In the genomic region with DNA sequence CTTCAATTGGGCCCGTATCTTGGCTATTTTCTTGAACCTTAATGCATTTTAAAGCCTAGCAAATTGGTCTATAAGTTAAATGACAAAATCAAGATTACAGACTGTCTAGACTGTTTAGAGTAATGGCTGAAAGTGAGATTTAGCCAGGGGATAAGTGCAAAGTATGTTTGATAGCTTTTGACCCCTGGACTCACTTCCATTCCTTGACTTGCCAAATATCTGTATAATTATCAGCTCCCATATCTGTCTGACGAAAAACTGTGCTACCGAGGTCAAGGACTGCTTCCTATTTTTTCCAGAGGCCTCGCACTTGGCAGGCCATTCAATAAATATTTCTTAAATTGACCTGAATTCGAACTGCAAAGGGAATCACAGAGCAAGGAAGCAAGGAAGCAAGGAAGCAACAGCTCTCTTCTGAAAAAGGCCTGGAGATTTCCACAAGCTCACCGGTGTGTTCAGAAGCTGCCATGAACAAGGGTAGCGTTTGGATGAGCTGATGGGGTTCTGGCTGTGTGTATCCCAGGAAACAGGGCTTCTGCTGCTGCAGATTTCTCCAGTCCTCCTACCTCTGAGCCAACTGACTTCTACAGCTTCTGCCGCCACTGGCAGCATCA, we compare ENCODE assay signal across 21 mouse cellular contexts.
A peak's percentile ranks its signal among the peaks of the same experiment; 100 is the strongest.
DNase-seq lines count a peak whose midpoint lies in the region; ATAC-seq and TF ChIP-seq lines count a peak whose summit lies in the region.
"Had no signal": no experiment of that assay in that cellular context is flagged by ENCODE, and none has a peak within 500 bp of the region (broad histone marks: within the 10 kb centered on the region; RNA-seq: fewer than 3 reads in every experiment).

No protein-coding gene starts in this region.

- H3K27ac ChIP-seq in forebrain, embryonic 15.5 days (replicated peaks) = 0 out of 2 replicates have a peak overlapping the region, but pooled peaks have one; percentile 31
- H3K27ac ChIP-seq in forebrain, embryonic 14.5 days (ENCODE audit: low read depth, low read length) = no peak overlapping the region
- H3K27ac ChIP-seq in hindbrain, postnatal 0 days = 0 out of 2 replicates have a peak overlapping the region, but pooled peaks have one; percentile 11
- H3K27ac ChIP-seq in hindbrain, embryonic 13.5 days = no peak overlapping the region
- peak overlapping the region; percentile 37 for H3K27ac ChIP-seq in layer of hippocampus, adult 2 months
- H3K27ac ChIP-seq: embryonic facial prominence, embryonic 10.5 days; limb, embryonic 15.5 days; midbrain, embryonic 10.5 days had no signal

- WGBS in forebrain, embryonic 15.5 days = 83% methylated on average over 8 of the region's 8 CpGs
- WGBS in forebrain, embryonic 14.5 days = 88% methylated on average over 8 of the region's 8 CpGs
- 62% methylated on average over 8 of the region's 8 CpGs for WGBS in hindbrain, postnatal 0 days
- 77% methylated on average over 8 of the region's 8 CpGs for WGBS in hindbrain, embryonic 13.5 days

- DNase-seq in forebrain, embryonic 14.5 days (ENCODE audit: low spot score) = no peak
- no peak for DNase-seq in hindbrain, postnatal 0 days (ENCODE audit: low spot score)
- DNase-seq in layer of hippocampus, adult 2 months (ENCODE audit: low spot score in 2 of 2) = peak in 1 of 2 experiments; percentile 35
- DNase-seq in layer of hippocampus, adult 8-10 months (ENCODE audit: low spot score in 2 of 2) = no peak
- peak; percentile 21 to 47 for DNase-seq in kidney, postnatal 36 days
- no peak for DNase-seq in thymus, postnatal 10 days (ENCODE audit: low spot score in 2 of 2)
- DNase-seq: cerebellum, adult 2 months; gastrocnemius, postnatal 25 days; lung, adult 18-20 months; lung, postnatal 4 days; right cerebral cortex, postnatal 25 days had no signal

- no peaks in the 10 kb centered on the region for H3K9me3 ChIP-seq in forebrain, embryonic 15.5 days
- H3K9me3 ChIP-seq in forebrain, embryonic 14.5 days (replicated peaks; ENCODE audit: control insufficient read depth, low read length) = no peaks in the 10 kb centered on the region
- no peaks in the 10 kb centered on the region for H3K9me3 ChIP-seq in hindbrain, postnatal 0 days (ENCODE audit: low read length)
- no peaks in the 10 kb centered on the region for H3K9me3 ChIP-seq in hindbrain, embryonic 13.5 days
- H3K9me3 ChIP-seq: embryonic facial prominence, embryonic 10.5 days; limb, embryonic 15.5 days; midbrain, embryonic 10.5 days; neural tube, embryonic 15.5 days had no signal

- no peak overlapping the region for H3K4me3 ChIP-seq in forebrain, embryonic 15.5 days
- no peak overlapping the region for H3K4me3 ChIP-seq in forebrain, embryonic 14.5 days (ENCODE audit: low read depth, low read length)
- no peak overlapping the region for H3K4me3 ChIP-seq in hindbrain, postnatal 0 days (ENCODE audit: low read length)
- H3K4me3 ChIP-seq in hindbrain, embryonic 13.5 days = no peak overlapping the region
- H3K4me3 ChIP-seq in layer of hippocampus, adult 2 months = no peak overlapping the region
- H3K4me3 ChIP-seq: embryonic facial prominence, embryonic 10.5 days; limb, embryonic 15.5 days; midbrain, embryonic 10.5 days; myocyte; neural tube, embryonic 15.5 days had no signal

- ATAC-seq in forebrain, embryonic 15.5 days (replicated peaks) = no peak
- no peak for ATAC-seq in forebrain, embryonic 14.5 days
- 0 out of 2 replicates have a peak, but pooled peaks have one; percentile 43 for ATAC-seq in hindbrain, postnatal 0 days
- no peak for ATAC-seq in hindbrain, embryonic 13.5 days (ENCODE audit: low FRiP score)
- ATAC-seq: activated CD4-positive, CD25-positive, alpha-beta regulatory T cell, adult 4 months; Patski had no signal

- no peaks in the 10 kb centered on the region for H3K27me3 ChIP-seq in forebrain, embryonic 15.5 days
- H3K27me3 ChIP-seq in forebrain, embryonic 14.5 days (replicated peaks; ENCODE audit: control insufficient read depth, insufficient read depth, low read length) = no peaks in the 10 kb centered on the region
- H3K27me3 ChIP-seq in hindbrain, postnatal 0 days (ENCODE audit: insufficient read depth, low read length) = no peaks in the 10 kb centered on the region
- H3K27me3 ChIP-seq in hindbrain, embryonic 13.5 days = no peaks in the 10 kb centered on the region
- H3K27me3 ChIP-seq: limb, embryonic 15.5 days; neural tube, embryonic 15.5 days; Patski had no signal

- H3K4me2 ChIP-seq in forebrain, embryonic 15.5 days (replicated peaks) = no peak overlapping the region
- H3K4me2 ChIP-seq in forebrain, embryonic 14.5 days (ENCODE audit: low read length) = no peak overlapping the region
- H3K4me2 ChIP-seq in hindbrain, postnatal 0 days (ENCODE audit: low read depth, low read length) = no peak overlapping the region
- H3K4me2 ChIP-seq in hindbrain, embryonic 13.5 days = no peak overlapping the region
- H3K4me2 ChIP-seq: heart, embryonic 11.5 days; limb, embryonic 15.5 days; neural tube, embryonic 15.5 days had no signal

- peaks cover 36% of the 10 kb centered on the region for H3K36me3 ChIP-seq in forebrain, embryonic 15.5 days
- H3K36me3 ChIP-seq in forebrain, embryonic 14.5 days (ENCODE audit: control insufficient read depth, insufficient read depth, low read length) = peaks cover 49% of the 10 kb centered on the region
- no peaks in the 10 kb centered on the region; the same call in 1 of the 2 replicates for H3K36me3 ChIP-seq in hindbrain, postnatal 0 days (ENCODE audit: insufficient read depth, low read length)
- peaks cover 37% of the 10 kb centered on the region for H3K36me3 ChIP-seq in hindbrain, embryonic 13.5 days

- no peak for TF ChIP-seq CTCF in hindbrain, postnatal 0 days (IDR thresholded peaks at IDR 0.05; ENCODE audit: low read depth)
- TF ChIP-seq CTCF in layer of hippocampus, adult 2 months (conservative IDR thresholded peaks at IDR 0.05) = no peak

- no peak overlapping the region for H3K9ac ChIP-seq in forebrain, embryonic 15.5 days (replicated peaks)
- no peak overlapping the region for H3K9ac ChIP-seq in forebrain, embryonic 14.5 days (ENCODE audit: low read length)
- no peak overlapping the region for H3K9ac ChIP-seq in hindbrain, postnatal 0 days (replicated peaks; ENCODE audit: low read length)
- H3K9ac ChIP-seq in hindbrain, embryonic 13.5 days = no peak overlapping the region
- H3K9ac ChIP-seq: limb, embryonic 15.5 days; neural tube, embryonic 15.5 days had no signal

- H3K4me1 ChIP-seq in forebrain, embryonic 15.5 days = 0 out of 2 replicates have a peak, but pooled peaks cover 10% of the 10 kb centered on the region
- no peaks in the 10 kb centered on the region for H3K4me1 ChIP-seq in forebrain, embryonic 14.5 days (ENCODE audit: control insufficient read depth, insufficient read depth, low read length)
- no peaks in the 10 kb centered on the region for H3K4me1 ChIP-seq in hindbrain, postnatal 0 days (ENCODE audit: insufficient read depth, low read length)
- peaks cover 6% of the 10 kb centered on the region for H3K4me1 ChIP-seq in hindbrain, embryonic 13.5 days (replicated peaks)

Comparison
In these comparisons a context has a peak if more than half of its experiments do, and no peak if none do; other contexts are left out.
1. H3K27ac ChIP-seq: peak in forebrain, embryonic 15.5 days (single experiment), hindbrain, postnatal 0 days (single experiment) and layer of hippocampus, adult 2 months (single experiment); none in forebrain, embryonic 14.5 days (single experiment) and hindbrain, embryonic 13.5 days (single experiment).
2. DNase-seq: peak in kidney, postnatal 36 days (2 of 2); none in forebrain, embryonic 14.5 days (single experiment), hindbrain, postnatal 0 days (single experiment), layer of hippocampus, adult 8-10 months (0 of 2) and thymus, postnatal 10 days (0 of 2).